Mouse (Mus musculus): ENCODE measurements around the gene Wnk4. TPM values are rescaled to one million over a fixed set of nuclear protein-coding genes. Genes with fewer than 3 reads are reported as not detected.
"Not testable (repeated sequence)": the region's sequence is repeated elsewhere in the genome, so short reads cannot be mapped to it uniquely, and the experiment has no call there.

The Wnk4 gene
- polyA plus RNA-seq, 1 experiment from 2014 or later: 9.5 TPM

DNA sequence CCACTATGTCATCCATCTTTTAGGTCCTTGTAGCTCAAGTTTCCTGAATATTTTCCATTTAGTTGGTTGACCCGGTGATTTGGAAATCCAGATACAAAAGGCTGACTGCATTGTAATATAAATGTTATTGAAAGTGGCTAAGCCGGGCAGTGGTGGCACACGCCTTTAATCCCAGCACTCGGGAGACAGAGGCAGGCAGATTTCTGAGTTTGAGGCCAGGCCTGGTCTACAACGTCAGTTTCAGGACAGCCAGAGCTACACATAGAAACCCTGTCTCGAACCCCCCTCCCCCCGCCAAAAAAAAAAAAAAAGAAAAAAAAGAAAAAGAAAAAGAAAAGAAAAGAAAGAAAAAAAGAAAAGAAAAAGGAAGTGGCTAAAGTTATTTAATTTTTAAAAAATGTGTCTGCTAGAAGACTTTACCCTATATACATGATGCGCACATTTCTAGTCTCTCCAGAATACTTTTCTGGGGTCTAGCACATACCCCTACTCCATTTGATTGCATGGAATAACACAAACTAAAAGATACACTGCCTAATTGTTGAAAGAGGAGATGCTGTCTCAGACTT lies 54.8 kb downstream of the Wnk4 start:
- Histone ChIP-seq H3K9me3 (no peaks in the 10 kb centered on the region), H3K4me1 (replicated peaks) (peaks cover 18% of the 10 kb centered on the region), H3K9ac (peak overlapping the region; percentile 90), H3K4me3 (peak overlapping the region; percentile 96), H3K4me2 (peak overlapping the region; percentile 96), H3K36me3 (peaks cover 15% of the 10 kb centered on the region), H3K27ac (replicated peaks) (peak overlapping the region; percentile 87), H3K27me3 (no peaks in the 10 kb centered on the region)
- no peak for ATAC-seq (ENCODE audit: low FRiP score, low read depth)
- 84% methylated on average over 8 of the region's 8 CpGs for WGBS

GRCm38 (mm10) chr11:101315665-101316500 lies 55.5 kb downstream of the Wnk4 start, which contains the start of gene Psme3:
TSS of gene Psme3 (plus strand) at chr11:101316213.
- WGBS: under 1% methylated on average over 57 of the region's 62 CpGs
- peak within 1 kb of the TSS; percentile 87 for H3K27ac ChIP-seq (replicated peaks)
- H3K9me3 ChIP-seq: no peaks in the 10 kb centered on the region
- ATAC-seq (ENCODE audit: low FRiP score, low read depth): peak; percentile 95
- H3K9ac ChIP-seq: peak within 1 kb of the TSS; percentile 90
- H3K27me3 ChIP-seq: no peaks in the 10 kb centered on the region
- H3K4me3 ChIP-seq: peak within 1 kb of the TSS; percentile 96
- peak within 1 kb of the TSS; percentile 96 for H3K4me2 ChIP-seq
- H3K36me3 ChIP-seq: peaks cover 22% of the 10 kb centered on the region
- H3K4me1 ChIP-seq (replicated peaks): peaks cover 18% of the 10 kb centered on the region

DNA sequence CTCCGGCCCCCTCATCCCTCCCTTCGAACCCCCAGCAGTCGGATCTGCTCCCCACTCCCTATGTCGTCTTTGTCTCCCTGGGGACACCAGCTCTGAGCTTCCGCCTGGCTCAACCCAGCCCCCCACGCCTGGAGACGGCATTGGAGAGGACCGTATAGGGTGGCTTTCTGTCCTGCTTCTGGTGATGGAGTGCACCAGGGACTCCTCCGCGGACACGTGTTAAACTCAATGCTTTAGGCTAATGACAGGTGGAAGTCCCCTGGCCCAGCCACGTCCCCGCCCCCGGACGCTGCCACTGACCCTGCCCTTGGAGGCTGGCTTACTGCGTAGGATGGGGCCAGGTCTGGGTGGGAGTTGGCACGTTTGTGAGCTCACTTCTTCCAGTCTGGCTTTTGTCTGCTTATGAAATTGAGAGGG lies 56.1 kb downstream of the Wnk4 start:
- peak; percentile 32; the same call in 1 of the 2 replicates for ATAC-seq (ENCODE audit: low FRiP score, low read depth)
- peak overlapping the region; percentile 96 for H3K4me2 ChIP-seq
- peaks cover 18% of the 10 kb centered on the region for H3K4me1 ChIP-seq (replicated peaks)
- under 1% methylated on average over 17 of the region's 17 CpGs for WGBS
- no peaks in the 10 kb centered on the region for H3K9me3 ChIP-seq
- peak overlapping the region; percentile 87 for H3K27ac ChIP-seq (replicated peaks)
- peak overlapping the region; percentile 96 for H3K4me3 ChIP-seq
- peak overlapping the region; percentile 90 for H3K9ac ChIP-seq
- no peaks in the 10 kb centered on the region for H3K27me3 ChIP-seq
- H3K36me3 ChIP-seq: peaks cover 29% of the 10 kb centered on the region

GRCm38 (mm10) chr11:101323609-101324008 lies 63.2 kb downstream of the Wnk4 start:
- ATAC-seq (ENCODE audit: low FRiP score, low read depth): no peak; the same call in 1 of the 2 replicates
- Histone ChIP-seq H3K4me2 (no peak overlapping the region), H3K4me3 (no peak overlapping the region), H3K9me3 (no peaks in the 10 kb centered on the region), H3K27ac (replicated peaks) (no peak overlapping the region), H3K36me3 (peaks cover 59% of the 10 kb centered on the region), H3K4me1 (replicated peaks) (no peaks in the 10 kb centered on the region), H3K27me3 (no peaks in the 10 kb centered on the region), H3K9ac (no peak overlapping the region)
- WGBS: 14% methylated on average over 4 of the region's 4 CpGs

DNA sequence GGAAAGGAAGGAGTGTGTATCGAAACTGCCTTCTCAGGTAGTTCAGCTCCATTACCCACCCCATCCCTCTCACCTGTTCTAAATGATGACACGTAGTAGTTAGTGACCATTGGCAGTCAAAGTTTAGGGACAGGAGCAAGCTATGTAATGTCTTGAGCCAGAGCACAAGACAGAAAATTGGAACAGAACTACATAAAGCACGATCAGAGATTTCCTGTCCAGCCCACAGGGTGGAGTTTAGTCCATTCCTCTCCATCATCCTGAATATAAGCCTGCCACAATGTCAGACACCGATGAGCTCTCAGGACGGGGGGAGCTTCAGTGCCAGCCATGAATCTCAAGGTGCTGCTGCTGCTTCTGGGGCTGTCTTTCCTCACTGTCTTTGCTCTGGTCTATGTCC lies 64.4 kb downstream of the Wnk4 start, which contains the start of gene Aoc2:
Aoc2 (plus strand) TSS at position 301 of the 400 bp plus-strand sequence.
- peaks cover 48% of the 10 kb centered on the region for H3K36me3 ChIP-seq
- ATAC-seq (ENCODE audit: low FRiP score, low read depth): no peak

GRCm38 (mm10) chr11:101325201-101325600 lies 64.8 kb downstream of the Wnk4 start:
- not testable (repeated sequence) for H3K4me1 ChIP-seq (replicated peaks); H3K9me3 ChIP-seq; H3K4me2 ChIP-seq; ATAC-seq (ENCODE audit: low FRiP score, low read depth); H3K27me3 ChIP-seq; H3K9ac ChIP-seq; H3K27ac ChIP-seq (replicated peaks); H3K4me3 ChIP-seq
- peaks cover 44% of the 10 kb centered on the region for H3K36me3 ChIP-seq
- WGBS: 97% methylated on average over 11 of the region's 11 CpGs

More for the DNA sequence above, 64.4 kb downstream of the Wnk4 start, which contains the start of gene Aoc2:
- no peak within 1 kb of the TSS for H3K9ac ChIP-seq
- H3K9me3 ChIP-seq: no peaks in the 10 kb centered on the region
- H3K4me1 ChIP-seq (replicated peaks): no peaks in the 10 kb centered on the region
- no peak within 1 kb of the TSS for H3K4me2 ChIP-seq
- H3K27me3 ChIP-seq: no peaks in the 10 kb centered on the region
- WGBS: 92% methylated on average over 5 of the region's 5 CpGs
- no peak within 1 kb of the TSS for H3K4me3 ChIP-seq
- no peak within 1 kb of the TSS for H3K27ac ChIP-seq (replicated peaks)

- Histone ChIP-seq H3K9ac (no peak overlapping the region), H3K9me3 (no peaks in the 10 kb centered on the region), H3K27ac (replicated peaks) (no peak overlapping the region), H3K36me3 (peaks cover 34% of the 10 kb centered on the region), H3K4me2 (no peak overlapping the region), H3K27me3 (no peaks in the 10 kb centered on the region), H3K4me1 (replicated peaks) (no peaks in the 10 kb centered on the region), H3K4me3 (no peak overlapping the region)
- no peak for ATAC-seq (ENCODE audit: low FRiP score, low read depth)
- 87% methylated on average over 11 of the region's 11 CpGs for WGBS
Measured at GRCm38 (mm10) chr11:101326147-101326546, 65.8 kb downstream of the Wnk4 start.

Other genes with a start within 250 kb of the Wnk4 start
- 13.0 and 15.5 TPM in 2 replicates for gene Naglu, start 190.6 kb upstream of the Wnk4 start, polyA plus RNA-seq (2015; fragmentation: Nextera tagmentation; extraction: Ambion mirVana)
- gene Hsd17b1, start 182.2 kb upstream of the Wnk4 start, polyA plus RNA-seq (2015; fragmentation: Nextera tagmentation; extraction: Ambion mirVana): 0.47 and 0.48 TPM in 2 replicates
- 40.6 and 42.4 TPM in 2 replicates for gene Coasy, start 178.0 kb upstream of the Wnk4 start, polyA plus RNA-seq (2015; fragmentation: Nextera tagmentation; extraction: Ambion mirVana)
- 85.1 and 90.0 TPM in 2 replicates for gene Mlx, start 173.3 kb upstream of the Wnk4 start, polyA plus RNA-seq (2015; fragmentation: Nextera tagmentation; extraction: Ambion mirVana)
- 21.3 and 22.5 TPM in 2 replicates for gene Psmc3ip, start 165.1 kb upstream of the Wnk4 start, polyA plus RNA-seq (2015; fragmentation: Nextera tagmentation; extraction: Ambion mirVana)
- gene Retreg3, start 140.7 kb upstream of the Wnk4 start, polyA plus RNA-seq (2015; fragmentation: Nextera tagmentation; extraction: Ambion mirVana): 23.6 and 25.5 TPM in 2 replicates
- gene Tubg1, start 140.6 kb upstream of the Wnk4 start, polyA plus RNA-seq (2015; fragmentation: Nextera tagmentation; extraction: Ambion mirVana): 78.0 and 79.8 TPM in 2 replicates
- 48.0 and 53.1 TPM in 2 replicates for gene Tubg2, start 104.7 kb upstream of the Wnk4 start, polyA plus RNA-seq (2015; fragmentation: Nextera tagmentation; extraction: Ambion mirVana)
- 7.5 and 8.0 TPM in 2 replicates for gene Cntnap1, start 90.0 kb upstream of the Wnk4 start, polyA plus RNA-seq (2015; fragmentation: Nextera tagmentation; extraction: Ambion mirVana)
- gene Plekhh3, start 89.2 kb upstream of the Wnk4 start, polyA plus RNA-seq (2015; fragmentation: Nextera tagmentation; extraction: Ambion mirVana): 9.5 and 11.8 TPM in 2 replicates
- gene Ccr10, start 85.1 kb upstream of the Wnk4 start, polyA plus RNA-seq (2015; fragmentation: Nextera tagmentation; extraction: Ambion mirVana): 0.63 and 0.70 TPM in 2 replicates
- gene Ezh1, start 34.1 kb upstream of the Wnk4 start, polyA plus RNA-seq (2015; fragmentation: Nextera tagmentation; extraction: Ambion mirVana): 26.5 and 27.4 TPM in 2 replicates
- 96.5 and 98.8 TPM in 2 replicates for gene Ramp2, start 14.5 kb upstream of the Wnk4 start, polyA plus RNA-seq (2015; fragmentation: Nextera tagmentation; extraction: Ambion mirVana)
- gene Vps25, start 6.9 kb upstream of the Wnk4 start, polyA plus RNA-seq (2015; fragmentation: Nextera tagmentation; extraction: Ambion mirVana): 118 and 124 TPM in 2 replicates
- gene Cntd1, start 18.4 kb downstream of the Wnk4 start, polyA plus RNA-seq (2015; fragmentation: Nextera tagmentation; extraction: Ambion mirVana): 1.0 and 1.2 TPM in 2 replicates
- 223 and 225 TPM in 2 replicates for gene Coa3, start 18.5 kb downstream of the Wnk4 start, polyA plus RNA-seq (2015; fragmentation: Nextera tagmentation; extraction: Ambion mirVana)
- gene Becn1, start 41.7 kb downstream of the Wnk4 start, polyA plus RNA-seq (2015; fragmentation: Nextera tagmentation; extraction: Ambion mirVana): 173 and 175 TPM in 2 replicates
- 115 and 116 TPM in 2 replicates for gene Psme3, start 55.6 kb downstream of the Wnk4 start, polyA plus RNA-seq (2015; fragmentation: Nextera tagmentation; extraction: Ambion mirVana)
- gene Aoc2, start 64.5 kb downstream of the Wnk4 start, polyA plus RNA-seq (2015; fragmentation: Nextera tagmentation; extraction: Ambion mirVana): 1.5 and 2.1 TPM in 2 replicates
- gene Aoc3, start 70.0 kb downstream of the Wnk4 start, polyA plus RNA-seq (2015; fragmentation: Nextera tagmentation; extraction: Ambion mirVana): 0.13 and 0.14 TPM in 2 replicates
- gene G6pc, start 107.0 kb downstream of the Wnk4 start, polyA plus RNA-seq (2015; fragmentation: Nextera tagmentation; extraction: Ambion mirVana): not detected in 2 replicates
- 88.8 and 92.0 TPM in 2 replicates for gene Aarsd1, start 157.0 kb downstream of the Wnk4 start, polyA plus RNA-seq (2015; fragmentation: Nextera tagmentation; extraction: Ambion mirVana)
- gene Gm27029, start 164.2 kb downstream of the Wnk4 start, polyA plus RNA-seq (2015; fragmentation: Nextera tagmentation; extraction: Ambion mirVana): 7.2 and 7.9 TPM in 2 replicates
- 32.0 and 33.2 TPM in 2 replicates for gene Rundc1, start 164.5 kb downstream of the Wnk4 start, polyA plus RNA-seq (2015; fragmentation: Nextera tagmentation; extraction: Ambion mirVana)
- gene Ptges3l, start 164.8 kb downstream of the Wnk4 start, polyA plus RNA-seq (2015; fragmentation: Nextera tagmentation; extraction: Ambion mirVana): 3.0 and 4.0 TPM in 2 replicates
- 228 and 230 TPM in 2 replicates for gene Rpl27, start 181.7 kb downstream of the Wnk4 start, polyA plus RNA-seq (2015; fragmentation: Nextera tagmentation; extraction: Ambion mirVana)
- 4.3 and 5.2 TPM in 2 replicates for gene Ifi35, start 187.8 kb downstream of the Wnk4 start, polyA plus RNA-seq (2015; fragmentation: Nextera tagmentation; extraction: Ambion mirVana)
- 85.3 and 86.0 TPM in 2 replicates for gene Rnd2, start 204.4 kb downstream of the Wnk4 start, polyA plus RNA-seq (2015; fragmentation: Nextera tagmentation; extraction: Ambion mirVana)
- gene Vat1, start 205.7 kb downstream of the Wnk4 start, polyA plus RNA-seq (2015; fragmentation: Nextera tagmentation; extraction: Ambion mirVana): 123 and 135 TPM in 2 replicates